Mouse (Mus musculus): ENCODE measurements at regions not wholly inside any gene's neighbourhood (a gene's known extent, or its start where the extent isn't known, plus 50 kb on each side); places are given as distances from the start of the nearest gene placed in this dataset.

- in situ Hi-C loops (cut with MboI; ENCODE audit: low pct_unique_long_range_greater_than_20kb in 1 of 2, low sequenced_read_pairs in 2 of 2, unreplicated experiment in 1 of 2), result no loop called here
Observed at GRCm38 (mm10) chr12:31170546-31171160, 69.9 kb upstream of the Gm6993 start.

DNA sequence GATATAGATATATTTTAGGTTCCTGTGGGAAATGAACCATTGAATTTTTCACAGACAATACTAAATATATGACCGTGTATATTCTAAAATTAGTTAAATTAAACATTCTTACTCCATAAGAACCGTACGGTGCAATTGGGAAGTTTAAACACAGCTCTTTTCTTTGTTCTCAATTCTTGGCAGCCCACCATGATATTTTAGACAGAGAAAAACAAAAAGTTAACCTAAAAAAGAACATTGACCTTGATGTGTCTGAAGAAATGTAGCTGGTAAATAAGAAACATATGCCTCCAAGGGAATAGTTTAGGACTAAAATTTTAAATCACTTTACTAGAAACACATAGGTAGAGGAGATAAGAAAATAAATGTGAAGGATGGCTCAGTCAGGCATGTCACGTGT lies 68.6 kb upstream of the Gm6993 start:
- in situ Hi-C loops (cut with MboI; ENCODE audit: low pct_unique_long_range_greater_than_20kb in 1 of 2, low sequenced_read_pairs in 2 of 2, unreplicated experiment in 1 of 2), result no loop called here

GRCm38 (mm10) chr12:31172451-31173318 lies 67.9 kb upstream of the Gm6993 start:
- in situ Hi-C loops (cut with MboI; ENCODE audit: low pct_unique_long_range_greater_than_20kb in 1 of 2, low sequenced_read_pairs in 2 of 2, unreplicated experiment in 1 of 2), result no loop called here

GRCm38 (mm10) chr12:31173512-31173911 lies 67.1 kb upstream of the Gm6993 start:
- in situ Hi-C loops (cut with MboI; ENCODE audit: low pct_unique_long_range_greater_than_20kb in 1 of 2, low sequenced_read_pairs in 2 of 2, unreplicated experiment in 1 of 2), result no loop called here

DNA sequence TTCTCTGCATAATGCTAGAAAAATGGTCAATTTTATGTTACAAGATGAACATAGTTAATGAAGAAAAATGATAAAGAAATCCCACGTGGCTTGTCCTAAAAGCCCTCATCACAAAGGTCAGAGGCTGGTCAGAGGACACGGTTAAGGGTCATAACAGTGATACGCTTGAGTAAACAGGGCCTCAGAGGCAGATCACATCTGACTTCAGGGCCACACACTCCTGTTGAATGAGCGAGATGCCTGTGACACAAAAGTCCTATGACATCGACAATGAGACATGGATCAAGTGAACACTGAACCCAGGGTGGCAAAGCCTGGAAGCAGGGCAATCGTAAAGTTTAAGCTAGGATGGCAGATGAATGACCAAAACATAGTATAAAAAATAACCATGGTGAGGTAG lies 61.0 kb upstream of the Gm6993 start:
- in situ Hi-C loops (cut with MboI; ENCODE audit: low pct_unique_long_range_greater_than_20kb in 1 of 2, low sequenced_read_pairs in 2 of 2, unreplicated experiment in 1 of 2), result no loop called here

DNA sequence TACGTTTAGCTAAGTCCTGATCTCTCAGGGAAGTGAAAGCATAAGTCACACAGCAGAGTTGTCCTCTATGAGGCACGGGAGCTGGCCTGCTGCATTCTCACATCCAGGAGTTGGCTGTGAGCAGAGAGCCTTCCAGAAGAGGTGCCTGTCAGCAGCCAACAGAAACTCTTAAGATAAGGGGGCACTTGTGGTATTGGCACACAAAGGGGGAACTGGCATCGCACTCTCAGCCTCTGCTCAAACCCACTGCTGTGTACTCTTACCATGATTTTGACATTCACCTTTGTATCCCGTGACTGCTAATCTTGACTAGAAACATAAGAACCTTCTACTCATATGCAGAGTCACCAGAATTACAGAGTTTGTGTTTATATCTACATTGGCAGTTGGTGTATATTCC lies 56.9 kb upstream of the Gm6993 start:
- in situ Hi-C loops (cut with MboI; ENCODE audit: low pct_unique_long_range_greater_than_20kb in 1 of 2, low sequenced_read_pairs in 2 of 2, unreplicated experiment in 1 of 2), result no loop called here

DNA sequence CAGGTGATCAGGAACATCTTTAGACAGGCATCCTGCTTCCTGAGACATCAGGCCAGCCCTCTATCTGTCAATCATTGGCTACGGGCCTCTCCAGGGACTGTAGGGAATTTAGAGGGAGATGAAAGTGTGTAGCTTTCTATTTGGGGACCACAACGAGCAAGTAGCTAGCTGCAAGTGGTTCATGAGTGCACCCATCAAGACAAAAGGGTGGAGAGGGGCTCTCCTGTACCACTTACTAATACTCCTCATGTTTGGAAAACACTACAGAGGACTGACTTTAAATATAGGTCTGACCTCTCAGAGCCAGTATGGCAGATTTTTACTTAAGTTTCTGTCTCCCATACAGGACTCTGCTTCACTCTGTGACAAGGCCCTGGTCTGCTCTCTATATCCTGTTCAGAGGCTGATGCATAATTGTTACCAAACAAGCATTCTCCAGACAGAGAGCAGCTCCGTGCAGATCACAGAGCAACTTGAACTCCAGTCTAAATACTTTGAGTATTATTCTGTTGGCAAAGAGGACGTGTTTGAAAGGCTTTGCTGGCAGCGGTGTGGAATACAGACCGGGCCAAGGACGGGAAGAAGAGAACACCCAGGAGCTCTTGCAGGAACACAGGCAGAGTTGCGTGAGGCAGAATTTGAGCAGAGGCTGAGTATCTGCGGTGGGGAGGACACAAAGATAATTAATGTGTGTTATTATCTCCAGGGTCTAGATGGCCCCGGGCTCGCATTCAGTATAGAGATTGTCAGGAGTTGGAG lies 56.2 kb upstream of the Gm6993 start:
- in situ Hi-C loops (cut with MboI; ENCODE audit: low pct_unique_long_range_greater_than_20kb in 1 of 2, low sequenced_read_pairs in 2 of 2, unreplicated experiment in 1 of 2), result no loop called here

GRCm38 (mm10) chr12:31185177-31185932 lies 55.2 kb upstream of the Gm6993 start:
- in situ Hi-C loops (cut with MboI; ENCODE audit: low pct_unique_long_range_greater_than_20kb in 1 of 2, low sequenced_read_pairs in 2 of 2, unreplicated experiment in 1 of 2), result no loop called here

- in situ Hi-C loops (cut with MboI; ENCODE audit: low pct_unique_long_range_greater_than_20kb in 1 of 2, low sequenced_read_pairs in 2 of 2, unreplicated experiment in 1 of 2), result no loop called here
Observed at GRCm38 (mm10) chr12:31185933-31186845, 54.4 kb upstream of the Gm6993 start.

DNA sequence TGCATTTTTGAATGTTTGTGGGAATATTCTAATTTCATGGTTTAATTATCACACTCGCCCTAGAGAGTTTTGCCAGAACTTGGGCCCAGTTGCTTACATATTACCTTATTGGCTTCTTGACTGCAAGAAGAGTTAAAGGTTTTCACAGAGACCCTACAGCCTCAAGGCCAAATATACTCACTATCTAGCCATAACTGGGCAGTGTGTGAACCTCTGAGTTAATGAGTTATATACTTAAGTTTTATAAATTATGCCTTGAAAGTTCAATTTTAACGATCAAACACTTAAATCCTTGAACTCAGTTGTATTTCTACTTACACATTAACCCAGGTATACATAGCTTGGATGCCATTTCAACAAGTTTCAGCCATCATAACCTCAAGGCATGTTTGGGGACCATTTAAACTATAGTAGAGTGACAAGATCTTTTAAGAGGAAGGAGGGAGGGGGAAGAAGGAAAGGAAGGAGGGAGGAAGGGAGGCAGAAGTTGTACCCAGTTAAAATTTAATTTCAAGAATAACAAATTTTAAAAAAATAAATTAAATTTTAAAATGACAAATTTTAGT lies 52.5 kb upstream of the Gm6993 start:
- in situ Hi-C loops (cut with MboI; ENCODE audit: low pct_unique_long_range_greater_than_20kb in 1 of 2, low sequenced_read_pairs in 2 of 2, unreplicated experiment in 1 of 2), result no loop called here

- in situ Hi-C loops (cut with MboI; ENCODE audit: low pct_unique_long_range_greater_than_20kb in 1 of 2, low sequenced_read_pairs in 2 of 2, unreplicated experiment in 1 of 2), result no loop called here
Observed at GRCm38 (mm10) chr12:31190265-31190664, 50.3 kb upstream of the Gm6993 start.
